Mouse (Mus musculus): ENCODE results near the gene Plk2.

- TF ChIP-seq POLR2AphosphoS5 (IDR thresholded peaks at IDR 0.05; ENCODE audit: insufficient replicate concordance, low read depth, low read length) (no peak), CTCF (IDR thresholded peaks at IDR 0.05; ENCODE audit: low read depth, low read length) (no peak)
Observed at GRCm38 (mm10) chr13:110418656-110419055, 23.8 kb downstream of the Plk2 start.

Measured in G1E (cell line).